Mouse (Mus musculus) stomach, embryonic 14.5 days (tissue): Measurements from ENCODE around the gene Eef2. TPM values are rescaled to one million over a fixed set of nuclear protein-coding genes. Genes with fewer than 3 reads are reported as not detected.

Experiments
- ATAC-seq: fragments of 200-750 bp; cut with Nextera tagmentation; 2 replicates; pipeline ENCODE4 v1.8.0; 2017; ENCODE audit warnings: low read depth, moderate TSS enrichment; ENCODE audit not compliant: insufficient number of reproducible peaks, insufficient read depth, low FRiP score
- H3K27ac ChIP-seq: fragments of 300-500 bp; sonication (generic); 2 replicates; pipeline ENCODE4 v1.5.1; 2014; ENCODE audit warnings: mild to moderate bottlenecking, low read length, moderate library complexity, mixed read lengths
- H3K27me3 ChIP-seq: fragments of 300-500 bp; sonication (generic); 2 replicates; pipeline ENCODE4 v1.6.1; 2014; ENCODE audit warnings: low read length, control low read depth, mixed read lengths; ENCODE audit not compliant: control insufficient read depth, insufficient read depth
- H3K36me3 ChIP-seq: fragments of 300-500 bp; sonication (generic); 2 replicates; pipeline ENCODE4 v1.6.1; 2014; ENCODE audit warnings: mild to moderate bottlenecking, control low read depth, low read length, moderate library complexity, mixed read lengths; ENCODE audit not compliant: control insufficient read depth, insufficient read depth
- H3K4me1 ChIP-seq: fragments of 300-500 bp; sonication (generic); 2 replicates; pipeline ENCODE4 v1.6.1; 2014; ENCODE audit warnings: low read length, control low read depth, mixed read lengths; ENCODE audit not compliant: control insufficient read depth, insufficient read depth
- H3K4me2 ChIP-seq: fragments of 300-500 bp; sonication (generic); replicated peaks from 2 replicates; pipeline ENCODE4 v1.6.1; 2014; ENCODE audit warnings: low read depth, low read length, control low read depth
- H3K4me3 ChIP-seq: fragments of 300-500 bp; sonication (generic); 2 replicates; pipeline ENCODE4 v1.5.1; 2014; ENCODE audit warnings: low read depth, low read length, control low read depth
- H3K9ac ChIP-seq: fragments of 300-500 bp; sonication (generic); replicated peaks from 2 replicates; pipeline ENCODE4 v1.6.1; 2014; ENCODE audit warnings: low read depth, mild to moderate bottlenecking, control low read depth, low read length, moderate library complexity, mixed read lengths
- H3K9me3 ChIP-seq: fragments of 300-500 bp; sonication (generic); 2 replicates; pipeline ENCODE4 v1.6.1; 2016; ENCODE audit warnings: low read depth, low read length, control low read depth; ENCODE audit not compliant: control insufficient read depth
- WGBS: fragments of 180-500 bp; shearing (Covaris S2); extraction: QIAGEN DNeasy Blood & Tissue Kit; methylation state at CpG from one replicate; pipeline ENCODE4 v1.1.7; 2014; 5-methylcytosine and 5-hydroxymethylcytosine counted together
- polyA plus RNA-seq: library from polyadenylated mRNA; unstranded; fragments of >200 nt; fragmentation: Nextera tagmentation; extraction: Ambion mirVana; gene quantifications from 2 replicates; pipeline ENCODE4 v1.2.1, GENCODE M21; 2014

Eef2 gene
- polyA plus RNA-seq, 1 experiment from 2014 or later: 416 TPM

- Histone ChIP-seq H3K4me3 (no peak overlapping the region), H3K9ac (no peak overlapping the region), H3K9me3 (no peaks in the 10 kb centered on the region), H3K4me1 (peaks cover 9% of the 10 kb centered on the region), H3K27me3 (peaks cover 9% of the 10 kb centered on the region; the same call in 1 of the 2 replicates), H3K4me2 (no peak overlapping the region), H3K36me3 (no peaks in the 10 kb centered on the region), H3K27ac (no peak overlapping the region)
- 65% methylated on average over 11 of the region's 11 CpGs for WGBS
- ATAC-seq: no peak
Measured at GRCm38 (mm10) chr10:81196470-81197065, 20.1 kb downstream of the Eef2 start.

- no peak overlapping the region for H3K27ac ChIP-seq
- H3K9me3 ChIP-seq: no peaks in the 10 kb centered on the region
- WGBS: 46% methylated on average over 6 of the region's 6 CpGs
- H3K27me3 ChIP-seq: peaks cover 9% of the 10 kb centered on the region; the same call in 1 of the 2 replicates
- H3K9ac ChIP-seq: no peak overlapping the region
- no peaks in the 10 kb centered on the region for H3K36me3 ChIP-seq
- no peak overlapping the region for H3K4me3 ChIP-seq
- no peak for ATAC-seq
- H3K4me2 ChIP-seq: no peak overlapping the region
- peaks cover 4% of the 10 kb centered on the region; the same call in 1 of the 2 replicates for H3K4me1 ChIP-seq
Measured at GRCm38 (mm10) chr10:81197305-81197704, 20.9 kb downstream of the Eef2 start.

GRCm38 (mm10) chr10:81198230-81198629 is 21.8 kb downstream of the Eef2 start:
- Histone ChIP-seq H3K4me3 (no peak overlapping the region), H3K4me2 (no peak overlapping the region), H3K9ac (no peak overlapping the region), H3K36me3 (no peaks in the 10 kb centered on the region), H3K27me3 (peaks cover 9% of the 10 kb centered on the region; the same call in 1 of the 2 replicates), H3K27ac (no peak overlapping the region), H3K9me3 (no peaks in the 10 kb centered on the region), H3K4me1 (0 out of 2 replicates have a peak, but pooled peaks cover 4% of the 10 kb centered on the region)
- ATAC-seq: no peak
- under 1% methylated on average over 9 of the region's 9 CpGs for WGBS

- Histone ChIP-seq H3K36me3 (no peaks in the 10 kb centered on the region), H3K9ac (no peak overlapping the region), H3K27me3 (peaks cover 9% of the 10 kb centered on the region; the same call in 1 of the 2 replicates), H3K9me3 (no peaks in the 10 kb centered on the region), H3K4me2 (no peak overlapping the region), H3K4me3 (no peak overlapping the region), H3K27ac (no peak overlapping the region), H3K4me1 (0 out of 2 replicates have a peak, but pooled peaks cover 3% of the 10 kb centered on the region)
- no peak for ATAC-seq
- 83% methylated on average over 6 of the region's 6 CpGs for WGBS
Measured at GRCm38 (mm10) chr10:81198990-81199389, 22.6 kb downstream of the Eef2 start.

GRCm38 (mm10) chr10:81200141-81200540 is 23.7 kb downstream of the Eef2 start:
- H3K9me3 ChIP-seq: no peaks in the 10 kb centered on the region
- WGBS: 86% methylated on average over 13 of the region's 13 CpGs
- H3K4me2 ChIP-seq: no peak overlapping the region
- no peaks in the 10 kb centered on the region for H3K36me3 ChIP-seq
- H3K9ac ChIP-seq: no peak overlapping the region
- peaks cover 2% of the 10 kb centered on the region; the same call in 1 of the 2 replicates for H3K27me3 ChIP-seq
- no peak overlapping the region for H3K27ac ChIP-seq
- ATAC-seq: no peak
- H3K4me1 ChIP-seq: no peaks in the 10 kb centered on the region
- H3K4me3 ChIP-seq: no peak overlapping the region

GRCm38 (mm10) chr10:81200605-81201287 is 24.3 kb downstream of the Eef2 start:
- Histone ChIP-seq H3K4me2 (no peak overlapping the region), H3K27me3 (no peaks in the 10 kb centered on the region), H3K4me1 (no peaks in the 10 kb centered on the region), H3K9me3 (no peaks in the 10 kb centered on the region), H3K36me3 (no peaks in the 10 kb centered on the region), H3K27ac (no peak overlapping the region), H3K9ac (no peak overlapping the region), H3K4me3 (no peak overlapping the region)
- ATAC-seq: no peak
- WGBS: 70% methylated on average over 20 of the region's 20 CpGs

- Histone ChIP-seq H3K9me3 (no peaks in the 10 kb centered on the region), H3K9ac (no peak within 1 kb of the TSS), H3K27ac (no peak within 1 kb of the TSS), H3K27me3 (no peaks in the 10 kb centered on the region), H3K4me3 (no peak within 1 kb of the TSS), H3K36me3 (no peaks in the 10 kb centered on the region), H3K4me2 (no peak within 1 kb of the TSS), H3K4me1 (no peaks in the 10 kb centered on the region)
- 65% methylated on average over 13 of the region's 13 CpGs for WGBS
- no peak for ATAC-seq
Measured at GRCm38 (mm10) chr10:81201807-81202758, 25.7 kb downstream of the Eef2 start, which contains the start of gene Nmrk2. Nmrk2 (minus strand) TSS chr10:81202051.
